Mouse (Mus musculus) heart, embryonic 13.5 days (tissue): ENCODE data around the gene Ptgfr. TPM values are rescaled to one million over a fixed set of nuclear protein-coding genes. Genes with fewer than 3 reads are reported as not detected.

Experiments
- ATAC-seq: fragments of 200-750 bp; cut with Nextera tagmentation; 2 replicates; pipeline ENCODE4 v1.8.0; 2017; ENCODE audit warnings: moderate TSS enrichment; ENCODE audit not compliant: insufficient number of reproducible peaks, low FRiP score, low TSS enrichment; ENCODE audit errors: extremely low read depth
- H3K27ac ChIP-seq: fragments of 300-500 bp; sonication (generic); replicated peaks from 2 replicates; pipeline ENCODE4 v1.5.1; 2015; ENCODE audit warnings: moderate library complexity, mild to moderate bottlenecking, inconsistent platforms
- H3K27me3 ChIP-seq: fragments of 300-500 bp; sonication (generic); replicated peaks from 2 replicates; pipeline ENCODE4 v1.6.1; 2015; ENCODE audit warnings: mild to moderate bottlenecking, inconsistent platforms
- H3K36me3 ChIP-seq: fragments of 300-500 bp; sonication (generic); 2 replicates; pipeline ENCODE4 v1.6.1; 2015; ENCODE audit warnings: mild to moderate bottlenecking, inconsistent platforms
- H3K4me1 ChIP-seq: fragments of 300-500 bp; sonication (generic); 2 replicates; pipeline ENCODE4 v1.6.1; 2015; ENCODE audit warnings: inconsistent platforms
- H3K4me2 ChIP-seq: fragments of 300-500 bp; sonication (generic); 2 replicates; pipeline ENCODE4 v1.6.1; 2015; ENCODE audit warnings: inconsistent platforms, mild to moderate bottlenecking, moderate library complexity
- H3K4me3 ChIP-seq: fragments of 300-500 bp; sonication (generic); 2 replicates; pipeline ENCODE4 v1.5.1; 2015; ENCODE audit warnings: moderate library complexity, mild to moderate bottlenecking, inconsistent platforms
- H3K9ac ChIP-seq: fragments of 300-500 bp; sonication (generic); 2 replicates; pipeline ENCODE4 v1.6.1; 2015; ENCODE audit warnings: inconsistent platforms, mild to moderate bottlenecking, moderate library complexity
- H3K9me3 ChIP-seq: fragments of 300-500 bp; sonication (generic); 2 replicates; pipeline ENCODE4 v1.6.1; 2016; ENCODE audit warnings: inconsistent platforms
- WGBS: fragments of 180-500 bp; shearing (Covaris S2); methylation state at CpG from one replicate; pipeline ENCODE4 v1.1.7; 2015; ENCODE audit warnings: mixed read lengths; 5-methylcytosine and 5-hydroxymethylcytosine counted together
- polyA plus RNA-seq: library from polyadenylated mRNA; unstranded; fragments of >200 nt; fragmentation: Nextera tagmentation; extraction: Ambion mirVana; gene quantifications from 2 replicates; pipeline ENCODE4 v1.2.1, GENCODE M21; 2015

Ptgfr gene
- polyA plus RNA-seq, 1 experiment from 2014 or later = 1.3 TPM

- Histone ChIP-seq H3K9ac (peak overlapping the region; percentile 80), H3K36me3 (no peaks in the 10 kb centered on the region), H3K4me3 (peak overlapping the region; percentile 62), H3K27me3 (peaks cover 10% of the 10 kb centered on the region; the same call in 1 of the 2 replicates), H3K4me1 (peaks cover 12% of the 10 kb centered on the region; the same call in 1 of the 2 replicates), H3K27ac (no peak overlapping the region), H3K4me2 (peak overlapping the region; percentile 90), H3K9me3 (no peaks in the 10 kb centered on the region)
- WGBS = 8% methylated on average over 5 of the region's 5 CpGs
- no peak for ATAC-seq
Observed at GRCm38 (mm10) chr3:151836451-151836850, 979 bp downstream of the Ptgfr start.

GRCm38 (mm10) chr3:151835831-151836230, 1.6 kb downstream of the Ptgfr start:
- ATAC-seq = no peak
- no peak overlapping the region for H3K9ac ChIP-seq
- H3K4me1 ChIP-seq = peaks cover 12% of the 10 kb centered on the region; the same call in 1 of the 2 replicates
- H3K4me3 ChIP-seq = no peak overlapping the region
- H3K4me2 ChIP-seq = no peak overlapping the region
- 43% methylated on average over 3 of the region's 3 CpGs for WGBS
- peaks cover 10% of the 10 kb centered on the region; the same call in 1 of the 2 replicates for H3K27me3 ChIP-seq
- H3K27ac ChIP-seq = no peak overlapping the region
- no peaks in the 10 kb centered on the region for H3K36me3 ChIP-seq
- H3K9me3 ChIP-seq = no peaks in the 10 kb centered on the region

GRCm38 (mm10) chr3:151827950-151828610, 9.3 kb downstream of the Ptgfr start:
- H3K36me3 ChIP-seq = no peaks in the 10 kb centered on the region
- no peak overlapping the region for H3K4me3 ChIP-seq
- no peak for ATAC-seq
- no peak overlapping the region for H3K27ac ChIP-seq
- WGBS = 78% methylated on average over 11 of the region's 11 CpGs
- no peaks in the 10 kb centered on the region for H3K4me1 ChIP-seq
- no peak overlapping the region for H3K4me2 ChIP-seq
- H3K9me3 ChIP-seq = no peaks in the 10 kb centered on the region
- no peaks in the 10 kb centered on the region for H3K27me3 ChIP-seq
- H3K9ac ChIP-seq = no peak overlapping the region

GRCm38 (mm10) chr3:151819811-151820210, 17.6 kb downstream of the Ptgfr start:
- Histone ChIP-seq H3K27ac (no peak overlapping the region), H3K36me3 (no peaks in the 10 kb centered on the region), H3K9me3 (no peaks in the 10 kb centered on the region), H3K9ac (no peak overlapping the region), H3K27me3 (no peaks in the 10 kb centered on the region), H3K4me2 (no peak overlapping the region), H3K4me1 (no peaks in the 10 kb centered on the region), H3K4me3 (no peak overlapping the region)
- ATAC-seq = no peak
- WGBS = 69% methylated on average over 4 of the region's 4 CpGs

GRCm38 (mm10) chr3:151818265-151818664, 19.2 kb downstream of the Ptgfr start:
- WGBS = 69% methylated on average over 6 of the region's 6 CpGs
- no peak overlapping the region for H3K9ac ChIP-seq
- H3K4me1 ChIP-seq = no peaks in the 10 kb centered on the region
- no peaks in the 10 kb centered on the region for H3K9me3 ChIP-seq
- no peak overlapping the region for H3K4me2 ChIP-seq
- no peaks in the 10 kb centered on the region for H3K36me3 ChIP-seq
- H3K27ac ChIP-seq = no peak overlapping the region
- no peak for ATAC-seq
- H3K27me3 ChIP-seq = no peaks in the 10 kb centered on the region
- H3K4me3 ChIP-seq = no peak overlapping the region

- ATAC-seq = no peak
- H3K4me2 ChIP-seq = no peak overlapping the region
- H3K4me3 ChIP-seq = no peak overlapping the region
- H3K27me3 ChIP-seq = no peaks in the 10 kb centered on the region
- H3K27ac ChIP-seq = no peak overlapping the region
- no peaks in the 10 kb centered on the region for H3K36me3 ChIP-seq
- no peaks in the 10 kb centered on the region for H3K4me1 ChIP-seq
- no peak overlapping the region for H3K9ac ChIP-seq
- no peaks in the 10 kb centered on the region for H3K9me3 ChIP-seq
- WGBS = 65% methylated on average over 2 of the region's 2 CpGs
Observed at GRCm38 (mm10) chr3:151808613-151809012, 28.8 kb downstream of the Ptgfr start.

- no peak overlapping the region for H3K4me2 ChIP-seq
- no peak for ATAC-seq
- no peaks in the 10 kb centered on the region; the same call in 1 of the 2 replicates for H3K9me3 ChIP-seq
- no peaks in the 10 kb centered on the region for H3K4me1 ChIP-seq
- no peak overlapping the region for H3K27ac ChIP-seq
- no peak overlapping the region for H3K9ac ChIP-seq
- H3K36me3 ChIP-seq = no peaks in the 10 kb centered on the region
- 63% methylated on average over 8 of the region's 8 CpGs for WGBS
- no peaks in the 10 kb centered on the region for H3K27me3 ChIP-seq
- H3K4me3 ChIP-seq = no peak overlapping the region
Observed at GRCm38 (mm10) chr3:151788622-151789021, 48.8 kb downstream of the Ptgfr start.

GRCm38 (mm10) chr3:151775089-151775488, 62.3 kb downstream of the Ptgfr start:
- H3K4me3 ChIP-seq = no peak overlapping the region
- H3K9me3 ChIP-seq = no peaks in the 10 kb centered on the region
- H3K9ac ChIP-seq = no peak overlapping the region
- no peaks in the 10 kb centered on the region for H3K4me1 ChIP-seq
- no peaks in the 10 kb centered on the region for H3K27me3 ChIP-seq
- no peak overlapping the region for H3K4me2 ChIP-seq
- WGBS = 57% methylated on average over 4 of the region's 4 CpGs
- H3K27ac ChIP-seq = no peak overlapping the region
- no peaks in the 10 kb centered on the region for H3K36me3 ChIP-seq
- no peak for ATAC-seq

- Histone ChIP-seq H3K4me3 (no peak overlapping the region), H3K36me3 (no peaks in the 10 kb centered on the region), H3K4me1 (no peaks in the 10 kb centered on the region), H3K9ac (no peak overlapping the region), H3K27me3 (no peaks in the 10 kb centered on the region), H3K4me2 (no peak overlapping the region), H3K9me3 (no peaks in the 10 kb centered on the region), H3K27ac (no peak overlapping the region)
- ATAC-seq = no peak
- WGBS = 64% methylated on average over 3 of the region's 3 CpGs
Observed at GRCm38 (mm10) chr3:151771074-151771473, 66.4 kb downstream of the Ptgfr start.

- H3K4me2 ChIP-seq = peak within 1 kb of the TSS; percentile 30
- 49% methylated on average over 7 of the region's 7 CpGs for WGBS
- H3K27ac ChIP-seq = no peak within 1 kb of the TSS
- H3K4me3 ChIP-seq = no peak within 1 kb of the TSS
- no peak for ATAC-seq
- H3K4me1 ChIP-seq = no peaks in the 10 kb centered on the region
- H3K9me3 ChIP-seq = peaks cover 4% of the 10 kb centered on the region; the same call in 1 of the 2 replicates
- no peak within 1 kb of the TSS for H3K9ac ChIP-seq
- H3K36me3 ChIP-seq = no peaks in the 10 kb centered on the region
- no peaks in the 10 kb centered on the region for H3K27me3 ChIP-seq
Observed at GRCm38 (mm10) chr3:151749737-151750136, 87.7 kb downstream of the Ptgfr start, which contains the start of gene Ifi44. TSS of gene Ifi44 (minus strand) at chr3:151749960.

GRCm38 (mm10) chr3:151748514-151748913, 88.9 kb downstream of the Ptgfr start:
- H3K4me3 ChIP-seq = no peak overlapping the region
- no peak for ATAC-seq
- H3K9me3 ChIP-seq = peaks cover 4% of the 10 kb centered on the region; the same call in 1 of the 2 replicates
- 76% methylated on average over 1 of the region's 1 CpGs for WGBS
- H3K4me2 ChIP-seq = no peak overlapping the region
- H3K4me1 ChIP-seq = no peaks in the 10 kb centered on the region
- no peak overlapping the region for H3K9ac ChIP-seq
- H3K27me3 ChIP-seq = no peaks in the 10 kb centered on the region
- H3K27ac ChIP-seq = no peak overlapping the region
- no peaks in the 10 kb centered on the region for H3K36me3 ChIP-seq
